Mouse (Mus musculus) spleen, postnatal 0 days (tissue): Measurements from ENCODE around the gene Spata22. TPM values are rescaled to one million over a fixed set of nuclear protein-coding genes. Genes with fewer than 3 reads are reported as not detected.

ENCODE experiments used
- polyA plus RNA-seq: library from polyadenylated mRNA; unstranded; fragments of >200 nt; fragmentation: Nextera tagmentation; extraction: Ambion mirVana; gene quantifications from 2 replicates; pipeline ENCODE4 v1.2.1, GENCODE M21; 2015

Spata22 gene
- not detected in 2 replicates for polyA plus RNA-seq

GRCm38 (mm10) chr11:73329442-73329841 lies at the start of gene Spata22, which contains the start of the genes Aspa and Gm49340:
Gene Spata22 (plus strand): TSS chr11:73329741.
Gene Aspa (minus strand): TSS chr11:73329596.
Gene Gm49340 (plus strand): TSS chr11:73329741.

GRCm38 (mm10) chr11:73350483-73350882 lies 20.9 kb downstream of the Spata22 start, which contains the start of gene Olfr20:
Gene Olfr20 (plus strand): TSS chr11:73350783.

GRCm38 (mm10) chr11:73370946-73371345 lies 41.4 kb downstream of the Spata22 start, which contains the start of gene Olfr376:
Gene Olfr376 (plus strand): TSS chr11:73371246.

Other genes with a start within 250 kb of the Spata22 start
- 0.23 and 0.34 TPM in 2 replicates for gene Itgae, start 239.2 kb upstream of the Spata22 start, polyA plus RNA-seq
- 11.8 and 12.4 TPM in 2 replicates for gene Haspin, start 191.4 kb upstream of the Spata22 start, polyA plus RNA-seq
- gene P2rx5, start 169.3 kb upstream of the Spata22 start, polyA plus RNA-seq, result 0.05 and 0.08 TPM in 2 replicates
- 91.9 and 97.3 TPM in 2 replicates for gene Emc6, start 152.7 kb upstream of the Spata22 start, polyA plus RNA-seq
- gene Tax1bp3, start 152.7 kb upstream of the Spata22 start, polyA plus RNA-seq, result 52.5 and 61.7 TPM in 2 replicates
- gene Ctns, start 130.7 kb upstream of the Spata22 start, polyA plus RNA-seq, result 8.8 and 9.9 TPM in 2 replicates
- 1.9 and 2.0 TPM in 2 replicates for gene Shpk, start 130.3 kb upstream of the Spata22 start, polyA plus RNA-seq
- 0.05 and 0.10 TPM in 2 replicates for gene Trpv1, start 95.4 kb upstream of the Spata22 start, polyA plus RNA-seq
- gene Trpv3, start 62.4 kb upstream of the Spata22 start, polyA plus RNA-seq, result 0.13 and 0.20 TPM in 2 replicates
- 0.70 and 1.2 TPM in 2 replicates for gene Aspa, start 145 bp upstream of the Spata22 start, polyA plus RNA-seq
- not detected in 2 replicates for gene Gm49340, start within 50 bp of the Spata22 start, polyA plus RNA-seq
- not detected in 2 replicates for gene Olfr20, start 21.0 kb downstream of the Spata22 start, polyA plus RNA-seq
- gene Olfr376, start 41.5 kb downstream of the Spata22 start, polyA plus RNA-seq, result not detected in 2 replicates
- gene Olfr1, start 69.9 kb downstream of the Spata22 start, polyA plus RNA-seq, result not detected in 2 replicates
- gene Olfr378, start 98.7 kb downstream of the Spata22 start, polyA plus RNA-seq, result not detected in 2 replicates
- gene Olfr380, start 127.8 kb downstream of the Spata22 start, polyA plus RNA-seq, result not detected in 2 replicates
- not detected in 2 replicates for gene Olfr381, start 161.9 kb downstream of the Spata22 start, polyA plus RNA-seq
- not detected in 2 replicates for gene Olfr382, start 187.5 kb downstream of the Spata22 start, polyA plus RNA-seq